Mouse (Mus musculus) erythroblast, embryonic 14.5 days (primary cell): Measurements from ENCODE around the gene Rrp12. TPM values are rescaled to one million over a fixed set of nuclear protein-coding genes. Genes with fewer than 3 reads are reported as not detected.

Experiments
- H3K27me3 ChIP-seq: 2 replicates; pipeline ENCODE4 v1.6.1; 2012; ENCODE audit warnings: inconsistent platforms; ENCODE audit not compliant: control insufficient read depth
- H3K36me3 ChIP-seq: 2 replicates; pipeline ENCODE4 v1.6.1; 2012; ENCODE audit warnings: mild to moderate bottlenecking, inconsistent platforms; ENCODE audit not compliant: control insufficient read depth
- H3K4me1 ChIP-seq: 2 replicates; pipeline ENCODE4 v1.6.1; 2012; ENCODE audit warnings: inconsistent platforms; ENCODE audit not compliant: control insufficient read depth
- H3K4me3 ChIP-seq: replicated peaks from 2 replicates; pipeline ENCODE3; 2012; ENCODE audit warnings: moderate library complexity, mild to moderate bottlenecking, inconsistent platforms
- H3K9me3 ChIP-seq: 2 replicates; pipeline ENCODE4 v1.6.1; 2012; ENCODE audit warnings: low read length, inconsistent platforms, mixed read lengths; ENCODE audit not compliant: control insufficient read depth
- GATA1 ChIP-seq: IDR thresholded peaks from 2 replicates; pipeline ENCODE4 v1.6.1; 2012; ENCODE audit warnings: low read length, inconsistent platforms, mixed read lengths
- TAL1 ChIP-seq: IDR thresholded peaks from 3 replicates; pipeline ENCODE4 v1.6.1; 2012; ENCODE audit warnings: low read length, inconsistent platforms, mixed read lengths
- polyA plus RNA-seq: library from polyadenylated mRNA; stranded (reverse); fragments of >175 nt; gene quantifications from 2 replicates; pipeline ENCODE4 v1.2.3, GENCODE M21; 2012

Gene Rrp12
- polyA plus RNA-seq, 1 experiment: 1.1 TPM

DNA sequence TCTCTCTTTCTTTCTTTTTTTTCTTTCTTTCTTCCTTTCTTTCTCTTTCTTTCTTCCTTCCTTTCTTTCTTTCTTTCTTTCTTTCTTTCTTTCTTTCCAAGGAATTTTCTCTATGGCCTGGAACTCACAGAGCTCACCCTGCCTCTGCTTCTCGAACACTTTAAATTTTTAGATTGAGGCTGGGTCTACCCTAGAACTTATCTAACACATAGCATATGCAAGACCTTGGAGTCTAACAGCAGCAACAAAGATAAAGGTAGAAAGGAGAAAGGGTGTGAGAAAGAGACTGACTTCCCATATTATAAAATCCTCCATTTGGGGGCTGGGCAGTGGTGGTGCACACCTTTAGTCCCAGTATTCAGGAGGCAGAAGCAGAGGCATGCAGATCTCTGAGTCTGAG, 73.4 kb downstream of the Rrp12 start:
- Histone ChIP-seq H3K36me3 (no peaks in the 10 kb centered on the region), H3K27me3 (no peaks in the 10 kb centered on the region), H3K9me3 (no peaks in the 10 kb centered on the region), H3K4me3 (no peak overlapping the region), H3K4me1 (peaks cover 38% of the 10 kb centered on the region)
- TF ChIP-seq TAL1 (no peak), GATA1 (no peak)

DNA sequence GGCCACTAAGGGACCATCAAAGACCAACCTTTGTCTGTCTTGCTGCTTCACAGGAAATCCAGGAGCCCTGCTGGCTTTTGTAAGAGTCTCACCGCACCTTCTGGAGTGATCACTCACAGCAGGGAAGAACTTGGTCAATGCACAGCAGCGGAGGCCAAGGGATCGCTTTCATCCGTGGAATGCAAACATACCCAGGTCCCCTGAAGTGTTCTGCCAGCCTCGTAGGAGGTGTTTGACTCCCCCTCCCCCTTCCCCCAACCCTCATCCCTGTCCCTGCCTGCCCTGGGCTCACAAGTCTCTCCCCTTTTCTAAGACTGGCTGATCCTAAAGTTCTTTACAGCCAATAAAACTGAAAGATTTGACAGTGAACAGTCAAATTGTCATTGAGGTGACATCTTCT, 74.5 kb downstream of the Rrp12 start:
- Histone ChIP-seq H3K9me3 (no peaks in the 10 kb centered on the region), H3K4me1 (peaks cover 47% of the 10 kb centered on the region), H3K4me3 (no peak overlapping the region), H3K27me3 (no peaks in the 10 kb centered on the region), H3K36me3 (no peaks in the 10 kb centered on the region)
- TF ChIP-seq GATA1 (no peak), TAL1 (no peak)

DNA sequence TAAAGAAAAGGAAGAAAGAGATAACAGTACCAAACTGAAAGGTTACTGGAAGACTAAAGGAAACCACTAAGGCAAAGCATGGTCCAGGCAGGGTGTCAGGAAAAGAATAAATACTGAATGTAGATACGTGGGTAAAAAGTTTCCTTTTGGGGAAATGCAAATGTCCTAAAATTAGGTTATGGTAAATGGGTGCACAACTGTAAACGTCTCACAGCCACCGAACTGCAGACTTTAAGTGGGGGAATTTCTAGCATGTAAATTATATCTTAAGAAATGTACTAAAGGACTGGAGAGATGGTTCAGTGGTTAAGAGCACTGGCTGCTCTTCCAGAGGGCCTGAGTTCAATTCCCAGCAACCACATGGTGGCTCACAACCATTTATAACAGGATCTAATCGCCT, 77.2 kb downstream of the Rrp12 start:
- Histone ChIP-seq H3K27me3 (no peaks in the 10 kb centered on the region), H3K4me1 (peaks cover 41% of the 10 kb centered on the region), H3K9me3 (peaks cover 2% of the 10 kb centered on the region; the same call in 1 of the 2 replicates), H3K4me3 (no peak overlapping the region), H3K36me3 (peaks cover 1% of the 10 kb centered on the region)
- TF ChIP-seq GATA1 (no peak), TAL1 (no peak)

- TF ChIP-seq TAL1 (no peak), GATA1 (no peak)
- Histone ChIP-seq H3K36me3 (peaks cover 2% of the 10 kb centered on the region), H3K27me3 (no peaks in the 10 kb centered on the region), H3K4me3 (no peak overlapping the region), H3K9me3 (peaks cover 3% of the 10 kb centered on the region; the same call in 1 of the 2 replicates), H3K4me1 (peaks cover 43% of the 10 kb centered on the region)
Measured at GRCm38 (mm10) chr19:41817325-41817724, 78.6 kb downstream of the Rrp12 start.

DNA sequence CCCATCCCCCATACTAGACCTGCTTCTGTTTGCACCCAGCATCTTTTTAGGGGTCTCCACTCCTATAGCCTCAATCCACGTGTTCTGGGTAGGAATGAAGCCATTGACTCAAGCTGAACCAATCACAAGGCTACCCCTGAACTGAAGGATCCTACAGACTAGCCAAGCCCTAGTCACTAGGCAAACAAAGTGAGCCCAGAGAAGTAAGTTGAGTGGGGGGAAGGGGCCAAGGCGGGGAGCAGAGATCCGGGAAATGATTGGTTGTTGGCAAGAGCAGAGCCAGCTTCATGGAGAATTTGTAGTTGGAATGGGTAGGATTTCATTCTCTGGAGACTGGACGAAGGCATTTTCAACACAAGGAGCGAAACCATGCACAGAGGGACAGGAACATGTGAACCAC, 79.1 kb downstream of the Rrp12 start:
- Histone ChIP-seq H3K4me1 (peaks cover 44% of the 10 kb centered on the region), H3K4me3 (no peak overlapping the region), H3K27me3 (no peaks in the 10 kb centered on the region)

DNA sequence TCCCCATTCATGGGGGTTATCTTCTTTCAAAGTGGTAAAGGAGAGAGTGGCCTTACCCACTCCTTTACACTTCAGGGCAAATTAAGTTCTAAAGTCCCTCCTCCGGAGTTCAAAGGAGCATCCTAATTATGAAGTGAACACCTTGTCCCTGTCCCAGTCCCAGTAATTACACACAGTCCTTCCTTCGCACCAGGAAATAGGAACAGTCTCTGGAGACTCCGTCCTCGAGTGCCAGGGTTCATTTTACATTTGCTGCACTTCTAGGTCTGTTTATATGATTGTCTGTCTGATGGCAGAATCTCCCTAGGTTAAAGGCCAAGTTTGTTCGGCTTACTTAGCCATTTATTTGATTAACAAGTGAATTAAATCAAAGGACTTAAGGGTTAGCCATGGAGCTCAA, 79.6 kb downstream of the Rrp12 start:
- TF ChIP-seq GATA1 (no peak), TAL1 (no peak)
- no peaks in the 10 kb centered on the region for H3K27me3 ChIP-seq
- peaks cover 3% of the 10 kb centered on the region; the same call in 1 of the 2 replicates for H3K9me3 ChIP-seq
- H3K4me1 ChIP-seq: peaks cover 42% of the 10 kb centered on the region
- no peak overlapping the region for H3K4me3 ChIP-seq
- H3K36me3 ChIP-seq: peaks cover 2% of the 10 kb centered on the region

More for the DNA sequence above, 79.1 kb downstream of the Rrp12 start:
- Histone ChIP-seq H3K9me3 (peaks cover 3% of the 10 kb centered on the region; the same call in 1 of the 2 replicates), H3K36me3 (peaks cover 2% of the 10 kb centered on the region)
- TF ChIP-seq GATA1 (no peak), TAL1 (no peak)

DNA sequence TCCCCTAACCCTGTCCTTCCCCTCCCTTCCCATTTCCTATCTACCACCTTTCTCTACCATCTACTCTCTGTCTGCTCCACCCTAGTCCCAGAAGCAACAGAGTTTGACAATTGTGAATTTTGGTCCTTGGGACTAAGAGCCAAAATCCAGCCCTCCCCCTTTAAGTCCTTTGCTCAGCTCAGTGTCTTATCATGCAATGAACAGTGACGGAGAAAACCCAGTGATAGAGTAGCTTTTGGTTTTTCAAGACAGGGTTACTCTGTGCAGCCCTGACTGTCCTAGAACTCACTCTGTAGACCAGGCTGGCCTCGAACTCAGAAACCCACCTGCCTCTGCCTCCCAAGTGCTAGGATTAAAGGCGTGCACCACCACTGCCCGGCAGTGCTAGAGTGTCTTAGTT, 82.6 kb downstream of the Rrp12 start:
- peaks cover 2% of the 10 kb centered on the region for H3K36me3 ChIP-seq
- peaks cover 48% of the 10 kb centered on the region for H3K4me1 ChIP-seq
- H3K9me3 ChIP-seq: peaks cover 3% of the 10 kb centered on the region; the same call in 1 of the 2 replicates
- H3K4me3 ChIP-seq: no peak overlapping the region
- no peak for TF ChIP-seq GATA1
- TF ChIP-seq TAL1: no peak
- no peaks in the 10 kb centered on the region for H3K27me3 ChIP-seq

Other genes with a start within 250 kb of the Rrp12 start
- gene Slit1, start 152.5 kb downstream of the Rrp12 start, polyA plus RNA-seq: 0.06 and 0.12 TPM in 2 replicates
- 0.49 and 0.65 TPM in 2 replicates for gene Arhgap19, start 94.1 kb downstream of the Rrp12 start, polyA plus RNA-seq
- gene Frat1, start 66.2 kb downstream of the Rrp12 start, polyA plus RNA-seq: 2.3 and 2.8 TPM in 2 replicates
- gene Frat2, start 48.0 kb downstream of the Rrp12 start, polyA plus RNA-seq: 8.4 and 10.4 TPM in 2 replicates
- gene Pgam1, start 15.8 kb upstream of the Rrp12 start, polyA plus RNA-seq: 6.9 and 7.3 TPM in 2 replicates
- 0.70 and 0.94 TPM in 2 replicates for gene Exosc1, start 37.2 kb upstream of the Rrp12 start, polyA plus RNA-seq
- gene Zdhhc16, start 37.3 kb upstream of the Rrp12 start, polyA plus RNA-seq: 3.1 and 3.2 TPM in 2 replicates
- 0.54 and 0.65 TPM in 2 replicates for gene Mms19, start 85.0 kb upstream of the Rrp12 start, polyA plus RNA-seq
- gene Ubtd1, start 85.6 kb upstream of the Rrp12 start, polyA plus RNA-seq: 0.10 and 0.30 TPM in 2 replicates
- 0.12 TPM in 1 of 2 replicates, not detected in the other for gene Ankrd2, start 139.8 kb upstream of the Rrp12 start, polyA plus RNA-seq
- not detected in 2 replicates for gene Hoga1, start 149.4 kb upstream of the Rrp12 start, polyA plus RNA-seq
- not detected in 2 replicates for gene 4933411K16Rik, start 156.1 kb upstream of the Rrp12 start, polyA plus RNA-seq
- gene Morn4, start 190.2 kb upstream of the Rrp12 start, polyA plus RNA-seq: 0.10 and 0.19 TPM in 2 replicates
- 1.7 and 1.8 TPM in 2 replicates for gene Pi4k2a, start 194.3 kb upstream of the Rrp12 start, polyA plus RNA-seq
- 1.3 and 1.7 TPM in 2 replicates for gene Avpi1, start 232.9 kb upstream of the Rrp12 start, polyA plus RNA-seq